Mouse (Mus musculus) heart, adult 2 months (tissue): ENCODE results near the gene Pappa. TPM values are rescaled to one million over a fixed set of nuclear protein-coding genes. Genes with fewer than 3 reads are reported as not detected.

Experiments
- DNase-seq, 2 experiments: peaks; one replicate each; pipeline ENCODE4 v3.0.0; 2021
- H3K27ac ChIP-seq: fragments of 200-600 bp; 2 replicates; pipeline ENCODE4 v1.8.1; 2022
- H3K27me3 ChIP-seq: fragments of 200-500 bp; 2 replicates; pipeline ENCODE4 v1.6.1; 2012; ENCODE audit warnings: mild to moderate bottlenecking, low read length, inconsistent platforms, mixed read lengths; ENCODE audit not compliant: control insufficient read depth, insufficient read depth
- H3K36me3 ChIP-seq: fragments of 200-500 bp; 2 replicates; pipeline ENCODE4 v1.6.1; 2012; ENCODE audit warnings: low read length, inconsistent platforms; ENCODE audit not compliant: control insufficient read depth, insufficient read depth
- H3K4me1 ChIP-seq: fragments of 200-500 bp; 2 replicates; pipeline ENCODE4 v1.6.1; 2011; ENCODE audit warnings: low read length; ENCODE audit not compliant: control insufficient read depth, insufficient read depth
- H3K4me3 ChIP-seq: fragments of 200-600 bp; 2 replicates; pipeline ENCODE4 v1.8.1; 2022
- H3K79me2 ChIP-seq: fragments of 200-500 bp; replicated peaks from 2 replicates; pipeline ENCODE4 v1.6.1; 2012; ENCODE audit warnings: mild to moderate bottlenecking, inconsistent platforms, low read length, moderate library complexity, mixed read lengths; ENCODE audit not compliant: control insufficient read depth, insufficient read depth
- H3K9ac ChIP-seq: fragments of 200-500 bp; 2 replicates; pipeline ENCODE4 v1.6.1; 2012; ENCODE audit warnings: low read depth, mild to moderate bottlenecking, control low read depth, inconsistent platforms, low read length, mixed read lengths
- CTCF ChIP-seq: fragments of 200-600 bp; IDR thresholded peaks from 2 replicates; pipeline ENCODE4 v1.8.1; 2022; ENCODE audit warnings: antibody characterized with exemption, mild to moderate bottlenecking, moderate library complexity
- EP300 ChIP-seq: fragments of 200-500 bp; IDR thresholded peaks from 2 replicates; pipeline ENCODE4 v1.6.1; 2011; ENCODE audit warnings: low read depth, low read length, control low read depth; ENCODE audit not compliant: insufficient read depth
- POLR2A ChIP-seq: fragments of 200-500 bp; IDR thresholded peaks from 2 replicates; pipeline ENCODE4 v1.6.1; 2011; ENCODE audit warnings: mild to moderate bottlenecking, low read depth, low read length, control low read depth; ENCODE audit not compliant: insufficient read depth
- WGBS: fragments of 180-500 bp; shearing (Covaris S2); methylation state at CpG from one replicate; pipeline ENCODE4 v1.1.7; 2018; 5-methylcytosine and 5-hydroxymethylcytosine counted together
- intact Hi-C: fragments of 180-260 bp; cut with DNase I; formaldehyde crosslinking; loops from one replicate; pipeline ENCODE4 v1.15.1; 2025
- long read RNA-seq: library from polyadenylated mRNA; stranded (forward); transcript quantifications from one replicate; pipeline ENCODE4 v2.0.0, GENCODE M21; 2021
- polyA plus RNA-seq: library from polyadenylated mRNA; depleted of rRNA; stranded (reverse); fragments of >200 nt; gene quantifications from 2 replicates; pipeline ENCODE4 v1.2.3, GENCODE M21; 2012; rRNA removed
- total RNA-seq, 2 experiments: library from RNA; stranded (reverse); gene quantifications; 2 replicates each; pipeline ENCODE4 v1.2.3; 2021

The Pappa gene
- total RNA-seq (under 1 TPM; 0.39 to 0.41 TPM), polyA plus RNA-seq (0.16 and 0.20 TPM in 2 replicates)
- long read RNA-seq, partial matches to known transcripts: 0 of 1 reads
- long read RNA-seq, other reads (novel, unspliced or antisense): 1 of 1 reads

DNA sequence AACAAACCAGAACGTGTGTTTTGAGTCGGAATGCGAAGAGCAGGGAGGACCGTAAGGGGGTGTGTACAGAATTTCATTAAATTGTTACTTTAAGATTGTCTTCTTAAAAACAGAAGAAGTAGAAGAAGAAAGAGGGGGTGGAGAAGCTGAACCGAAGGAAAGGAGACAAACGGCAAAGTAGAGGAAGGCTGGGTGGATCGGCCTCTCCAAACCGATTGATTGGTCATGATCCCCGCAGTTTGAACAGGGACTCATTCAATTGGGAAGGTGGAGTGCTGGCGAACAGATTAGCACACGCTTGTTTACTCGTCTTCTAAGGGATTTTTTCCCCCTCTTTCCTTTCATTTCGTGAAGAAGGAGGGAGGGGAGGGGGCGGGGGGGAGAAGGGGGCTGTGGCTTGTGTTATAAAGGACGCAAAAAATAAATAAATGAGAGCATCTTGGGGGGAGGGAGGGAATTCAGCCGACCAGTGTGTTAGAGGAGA is at the start of gene Pappa:
TSS of gene Pappa (plus strand) at position 434 of the 484 bp plus-strand sequence.
- H3K36me3 ChIP-seq: no peaks in the 10 kb centered on the region

DNA sequence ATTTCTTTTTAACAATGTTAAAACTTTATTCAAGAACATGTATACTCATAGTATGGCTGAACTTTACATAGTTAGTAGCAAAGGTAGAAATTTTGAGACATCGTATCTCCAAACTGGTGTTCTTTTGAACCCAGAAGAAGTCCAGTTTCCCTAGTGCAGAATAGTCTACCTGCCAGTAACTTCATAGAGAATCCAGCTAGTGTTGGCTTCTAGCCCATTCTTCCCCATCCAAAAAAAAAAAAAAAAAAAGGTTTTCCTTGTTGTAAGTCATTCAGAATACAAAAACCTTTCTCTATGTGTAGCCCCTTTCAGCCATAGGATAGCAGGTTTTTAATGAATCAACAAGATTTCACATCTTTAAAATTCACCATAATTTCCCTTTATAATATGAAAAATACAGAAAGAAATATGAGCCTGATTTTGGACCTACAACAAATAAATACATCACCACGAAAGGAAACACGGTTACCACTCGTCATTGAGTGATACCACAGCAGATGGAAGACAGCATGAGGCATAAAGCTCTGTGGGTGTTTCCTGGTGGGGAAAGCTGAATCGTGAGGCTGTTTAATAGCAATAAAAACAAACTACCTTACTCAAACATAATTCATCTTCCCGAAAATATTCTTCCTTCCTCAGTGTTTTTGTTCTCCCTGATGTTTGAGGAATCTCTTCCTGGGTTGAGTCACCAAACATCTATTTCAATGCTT is 45.9 kb upstream of the Pappa start:
- TF ChIP-seq EP300: no peak
- TF ChIP-seq POLR2A: no peak
- TF ChIP-seq CTCF: no peak
- intact Hi-C loops: no loop called here

More for the DNA sequence above, at the start of gene Pappa:
- 2% methylated on average over 15 of the region's 16 CpGs for WGBS
- Histone ChIP-seq H3K79me2 (no peaks in the 10 kb centered on the region), H3K4me1 (no peaks in the 10 kb centered on the region), H3K4me3 (peak within 1 kb of the TSS; percentile 50), H3K27me3 (no peaks in the 10 kb centered on the region), H3K27ac (no peak within 1 kb of the TSS; the same call in 1 of the 2 replicates), H3K9ac (peak within 1 kb of the TSS; percentile 45; the same call in 1 of the 2 replicates)
- intact Hi-C loops: loop anchor here (5.0 to 10.0 kb wide), 2 partner anchors 469 to 589 kb away; no protein-coding TSS in a partner anchor
- no peak for TF ChIP-seq CTCF
- no peak for TF ChIP-seq POLR2A
- TF ChIP-seq EP300: no peak
- DNase-seq: no peak

DNA sequence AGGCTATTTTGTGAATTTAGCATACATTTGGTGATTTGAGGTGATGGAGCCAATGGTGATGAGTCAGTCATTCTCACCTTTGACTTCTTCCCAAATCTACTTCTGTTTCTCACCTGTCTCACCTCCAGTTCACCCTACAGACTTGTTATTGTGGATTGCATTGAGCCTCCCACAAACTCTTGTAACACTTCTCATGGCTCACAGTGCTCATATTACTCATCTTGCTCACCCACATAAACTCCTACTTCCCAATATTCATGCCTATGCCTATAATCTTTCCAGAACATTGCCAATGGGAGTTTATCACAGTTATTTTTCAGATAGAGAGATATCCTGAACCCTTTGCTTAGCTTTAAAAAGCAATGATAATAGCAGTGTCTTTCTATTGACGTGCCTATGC is 37.1 kb upstream of the Pappa start:
- H3K27ac ChIP-seq: no peak overlapping the region
- TF ChIP-seq CTCF (no peak), EP300 (no peak), POLR2A (no peak)
- H3K27me3 ChIP-seq: no peaks in the 10 kb centered on the region
- H3K79me2 ChIP-seq: no peaks in the 10 kb centered on the region
- H3K36me3 ChIP-seq: no peaks in the 10 kb centered on the region
- no peaks in the 10 kb centered on the region for H3K4me1 ChIP-seq
- no peak overlapping the region for H3K9ac ChIP-seq
- no peak for DNase-seq
- no peak overlapping the region for H3K4me3 ChIP-seq
- intact Hi-C loops: no loop called here
- WGBS: 77% methylated on average over 1 of the region's 1 CpGs

More for the DNA sequence above, 45.9 kb upstream of the Pappa start:
- Histone ChIP-seq H3K9ac (no peak overlapping the region), H3K4me1 (no peaks in the 10 kb centered on the region), H3K36me3 (no peaks in the 10 kb centered on the region), H3K27me3 (no peaks in the 10 kb centered on the region), H3K27ac (no peak overlapping the region), H3K79me2 (no peaks in the 10 kb centered on the region), H3K4me3 (no peak overlapping the region)
- no peak for DNase-seq
- WGBS: 66% methylated on average over 6 of the region's 6 CpGs

DNA sequence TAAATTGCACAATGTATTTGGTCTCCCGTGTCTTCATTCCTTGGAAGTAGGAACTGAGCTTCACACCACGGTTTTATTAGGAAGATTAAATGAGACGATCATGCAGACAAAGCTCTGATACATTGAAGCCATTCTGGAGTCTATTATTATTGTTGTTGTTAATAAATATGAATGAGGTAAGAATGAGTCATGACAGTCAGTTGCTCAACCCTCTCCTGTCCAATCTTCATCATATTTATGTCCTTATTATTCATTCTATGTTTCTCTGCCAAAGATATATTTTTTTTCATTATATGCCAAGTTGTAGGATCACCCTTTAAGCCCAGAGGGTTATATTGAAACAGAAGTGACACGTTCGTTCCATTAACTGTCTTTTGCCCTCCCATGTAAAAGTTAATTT is 36.4 kb upstream of the Pappa start:
- intact Hi-C loops: no loop called here
- H3K27ac ChIP-seq: no peak overlapping the region
- DNase-seq: no peak
- no peaks in the 10 kb centered on the region for H3K27me3 ChIP-seq
- no peaks in the 10 kb centered on the region for H3K79me2 ChIP-seq
- WGBS: 77% methylated on average over 5 of the region's 5 CpGs
- H3K4me1 ChIP-seq: no peaks in the 10 kb centered on the region
- H3K4me3 ChIP-seq: no peak overlapping the region
- H3K36me3 ChIP-seq: no peaks in the 10 kb centered on the region
- H3K9ac ChIP-seq: no peak overlapping the region
- TF ChIP-seq CTCF: no peak

DNA sequence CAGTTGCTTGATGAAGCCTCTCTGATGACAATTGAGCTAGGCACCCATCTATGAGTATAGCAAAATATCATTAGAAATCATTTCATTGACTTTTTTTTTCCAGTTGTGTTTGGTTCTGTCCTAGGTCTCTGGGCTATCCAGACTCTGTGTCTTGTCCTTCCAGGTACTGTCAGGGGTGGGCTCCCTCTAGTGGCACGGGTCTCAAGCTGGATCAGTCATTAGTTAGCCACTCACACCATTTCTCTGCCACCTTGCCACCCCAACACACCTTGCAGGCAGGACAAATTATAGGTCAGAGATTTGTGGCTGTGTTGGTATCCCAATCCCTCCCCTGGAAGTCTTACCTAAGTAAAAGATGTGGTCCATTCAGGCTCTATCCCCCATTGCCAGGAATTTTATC is 31.8 kb upstream of the Pappa start:
- no peak overlapping the region for H3K27ac ChIP-seq
- H3K79me2 ChIP-seq: no peaks in the 10 kb centered on the region
- no peak for DNase-seq
- H3K4me1 ChIP-seq: no peaks in the 10 kb centered on the region
- no peaks in the 10 kb centered on the region for H3K27me3 ChIP-seq
- intact Hi-C loops: no loop called here
- H3K9ac ChIP-seq: no peak overlapping the region
- WGBS: 0% methylated on average over 1 of the region's 1 CpGs
- TF ChIP-seq CTCF (no peak), POLR2A (no peak), EP300 (no peak)
- no peak overlapping the region for H3K4me3 ChIP-seq
- H3K36me3 ChIP-seq: no peaks in the 10 kb centered on the region

DNA sequence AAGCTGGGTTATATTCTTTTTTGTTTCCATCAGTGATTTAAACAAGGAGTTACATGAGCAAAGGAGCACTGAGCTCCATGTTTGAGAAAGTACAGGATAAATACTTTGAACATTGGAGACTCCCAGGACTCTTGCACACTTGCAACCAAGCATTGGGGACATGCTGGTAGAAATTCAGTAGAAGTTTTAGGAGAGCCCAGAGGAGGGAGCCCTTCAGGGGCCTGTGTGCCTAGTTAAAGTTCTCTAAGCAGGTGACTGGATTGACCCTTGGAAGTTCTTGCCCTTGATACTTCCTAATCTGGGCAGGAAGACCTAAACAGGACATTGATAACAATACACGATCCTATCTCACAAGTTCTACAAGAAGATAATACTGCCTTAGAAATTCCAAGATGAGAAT is 3.6 kb upstream of the Pappa start:
- WGBS: 27% methylated on average over 1 of the region's 1 CpGs

More for the DNA sequence above, 3.6 kb upstream of the Pappa start:
- Histone ChIP-seq H3K4me1 (no peaks in the 10 kb centered on the region), H3K4me3 (no peak overlapping the region), H3K27ac (no peak overlapping the region), H3K9ac (no peak overlapping the region), H3K79me2 (no peaks in the 10 kb centered on the region), H3K36me3 (no peaks in the 10 kb centered on the region), H3K27me3 (no peaks in the 10 kb centered on the region)
- intact Hi-C loops: loop anchor here (2.0 to 10.0 kb wide), 3 partner anchors 376 to 586 kb away; no protein-coding TSS in a partner anchor
- TF ChIP-seq POLR2A (no peak), EP300 (no peak), CTCF (peak; percentile 58)
- DNase-seq: no peak
